Mouse (Mus musculus): ENCODE data around the gene Cpa2. TPM values are rescaled to one million over a fixed set of nuclear protein-coding genes. Genes with fewer than 3 reads are reported as not detected.

Gene Cpa2
- polyA plus RNA-seq, 1 experiment from 2014 or later = 8.3 TPM

Other genes with a start within 250 kb of the Cpa2 start
- gene Ube2h, start 237.0 kb upstream of the Cpa2 start, polyA plus RNA-seq (2014; fragmentation: Nextera tagmentation; extraction: Ambion mirVana) = 58.4 and 60.9 TPM in 2 replicates
- 49.1 and 54.6 TPM in 2 replicates for gene Zc3hc1, start 150.6 kb upstream of the Cpa2 start, polyA plus RNA-seq (2014; fragmentation: Nextera tagmentation; extraction: Ambion mirVana)
- gene Klhdc10, start 139.7 kb upstream of the Cpa2 start, polyA plus RNA-seq (2014; fragmentation: Nextera tagmentation; extraction: Ambion mirVana) = 24.9 and 28.2 TPM in 2 replicates
- 29.3 and 30.9 TPM in 2 replicates for gene Tmem209, start 31.8 kb upstream of the Cpa2 start, polyA plus RNA-seq (2014; fragmentation: Nextera tagmentation; extraction: Ambion mirVana)
- gene Ssmem1, start 31.7 kb upstream of the Cpa2 start, polyA plus RNA-seq (2014; fragmentation: Nextera tagmentation; extraction: Ambion mirVana) = 0.62 TPM in 1 of 2 replicates, not detected in the other
- gene Cpa4, start 26.8 kb downstream of the Cpa2 start, polyA plus RNA-seq (2014; fragmentation: Nextera tagmentation; extraction: Ambion mirVana) = 2.4 TPM in 2 replicates
- 1.4 and 2.7 TPM in 2 replicates for gene Cpa5, start 69.4 kb downstream of the Cpa2 start, polyA plus RNA-seq (2014; fragmentation: Nextera tagmentation; extraction: Ambion mirVana)
- 2.4 and 2.5 TPM in 2 replicates for gene Cpa1, start 97.6 kb downstream of the Cpa2 start, polyA plus RNA-seq (2014; fragmentation: Nextera tagmentation; extraction: Ambion mirVana)
- 10.9 and 11.0 TPM in 2 replicates for gene Cep41, start 152.2 kb downstream of the Cpa2 start, polyA plus RNA-seq (2014; fragmentation: Nextera tagmentation; extraction: Ambion mirVana)
- 4,075 and 4,306 TPM in 2 replicates for gene Mest, start 182.0 kb downstream of the Cpa2 start, polyA plus RNA-seq (2014; fragmentation: Nextera tagmentation; extraction: Ambion mirVana)